Mouse (Mus musculus) heart, postnatal 10 days (tissue): ENCODE results near the gene Aplf. TPM values are rescaled to one million over a fixed set of nuclear protein-coding genes. Genes with fewer than 3 reads are reported as not detected.

ENCODE experiments used
- total RNA-seq, 2 experiments: library from RNA; stranded (reverse); gene quantifications; 2 replicates each; pipeline ENCODE4 v1.2.3; 2021

Gene Aplf
- total RNA-seq, 2 experiments from 2014 or later = 2.3 to 3.4 TPM

Other genes starting within 250 kb of the Aplf start
- 100 to 1,000 TPM in 1 of 2 experiments, 10 to 100 TPM in 1; 23.2 to 106 TPM for gene Bmp10, start 243.2 kb downstream of the Aplf start, total RNA-seq
- gene Arhgap25, start 138.9 kb downstream of the Aplf start, total RNA-seq = 1 to 10 TPM; 5.2 to 6.5 TPM
- 1 to 10 TPM in 1 of 2 experiments, under 1 TPM in 1; 0.97 to 1.2 TPM for gene Prokr1, start 81.5 kb downstream of the Aplf start, total RNA-seq
- 1 to 10 TPM; 2.8 to 3.0 TPM for gene Efcc1, start 58.7 kb upstream of the Aplf start, total RNA-seq
- 1 to 10 TPM in 1 of 2 experiments, under 1 TPM in 1; 0.72 to 1.3 TPM for gene Gp9, start 105.9 kb upstream of the Aplf start, total RNA-seq
- gene Rab43, start 140.0 kb upstream of the Aplf start, total RNA-seq = 10 to 100 TPM; 16.9 to 26.4 TPM
- 1 to 10 TPM; 1.6 to 2.9 TPM for gene Gm45140, start 163.6 kb upstream of the Aplf start, total RNA-seq
- gene Isy1, start 166.6 kb upstream of the Aplf start, total RNA-seq = 10 to 100 TPM; 22.2 to 26.2 TPM
- 100 to 1,000 TPM; 308 to 311 TPM for gene Cnbp, start 178.9 kb upstream of the Aplf start, total RNA-seq
- 10 to 100 TPM; 65.8 to 72.8 TPM for gene Copg1, start 215.6 kb upstream of the Aplf start, total RNA-seq
- 10 to 100 TPM; 13.8 to 13.9 TPM for gene Hmces, start 241.7 kb upstream of the Aplf start, total RNA-seq